Mouse (Mus musculus) ES-Bruce4 (cell line): ENCODE data around the gene Hira.

ENCODE experiments used
- CTCF ChIP-seq: IDR thresholded peaks from one replicate; pipeline ENCODE4 v1.8.1; 2011; ENCODE audit warnings: low read depth, low read length
- POLR2A ChIP-seq: IDR thresholded peaks from one replicate; pipeline ENCODE4 v1.8.1; 2011; ENCODE audit warnings: low read length; ENCODE audit not compliant: insufficient read depth

- TF ChIP-seq POLR2A (peak; percentile 88), CTCF (no peak)
These were observed 40.2 kb upstream of the Hira start, which contains the start of the genes 2510002D24Rik and Gm28539 for GRCm38 (mm10) chr16:18836468-18837208.
